15 mouse cellular contexts compared by ENCODE assay signal in the genomic region with DNA sequence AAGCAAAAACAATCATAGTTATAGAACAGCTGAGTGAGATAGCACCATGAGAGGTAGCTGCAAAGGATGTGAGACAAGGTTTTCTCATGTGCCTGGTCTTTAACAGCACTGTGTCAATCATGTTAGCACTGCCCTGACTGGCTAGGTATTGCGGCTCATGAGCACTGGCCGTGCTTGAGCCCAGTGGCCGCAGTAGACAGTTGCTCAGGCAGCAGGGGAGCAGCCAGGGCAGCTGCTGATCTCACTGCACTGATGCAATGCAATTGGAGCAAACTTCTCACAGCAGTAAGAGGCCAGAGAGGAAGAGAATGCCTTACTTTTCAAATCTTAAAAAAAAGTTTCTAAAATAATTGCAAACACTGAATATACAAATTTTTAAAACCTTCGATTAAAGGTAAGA. TPM values are rescaled to one million over a fixed set of nuclear protein-coding genes. Genes with fewer than 3 reads are reported as not detected.
DNase-seq lines count a peak whose midpoint lies in the region; TF ChIP-seq lines count a peak whose summit lies in the region.
"Had no signal": no experiment of that assay in that cellular context is flagged by ENCODE, and none has a peak within 500 bp of the region (broad histone marks: within the 10 kb centered on the region; RNA-seq: fewer than 3 reads in every experiment).

No protein-coding gene starts in this region.

- TF ChIP-seq POLR2A in embryonic fibroblast, embryonic 13.5 days (IDR thresholded peaks at IDR 0.05; ENCODE audit: low read depth, low read length), result no peak

- peaks cover 11% of the 10 kb centered on the region for H3K4me1 ChIP-seq in embryonic fibroblast, embryonic 13.5 days (ENCODE audit: control insufficient read depth, insufficient read depth, low read length)

- no peak for TF ChIP-seq CTCF in embryonic fibroblast, embryonic 13.5 days (IDR thresholded peaks at IDR 0.05; ENCODE audit: borderline replicate concordance, insufficient read depth, low read length)

- peak overlapping the region; percentile 12; the same call in 1 of the 2 replicates for H3K27ac ChIP-seq in embryonic fibroblast, embryonic 13.5 days (ENCODE audit: insufficient read depth, low read length)
- H3K27ac ChIP-seq: gastrocnemius, adult 2 months; hindbrain, embryonic 12.5 days; hindbrain, embryonic 15.5 days had no signal

- H3K4me3 ChIP-seq in embryonic fibroblast, embryonic 13.5 days (ENCODE audit: insufficient read depth, low read length), result no peak overlapping the region
- H3K4me3 ChIP-seq: gastrocnemius, adult 2 months; hindbrain, embryonic 12.5 days; hindbrain, embryonic 15.5 days had no signal

- peak; percentile 33 to 53 for DNase-seq in cerebellum, postnatal 25 days
- DNase-seq in cerebellum, adult 9-10 months, result no peak
- DNase-seq in brain, adult 2 months (ENCODE audit: low read depth, low spot score), result peak; percentile 46
- DNase-seq in embryo, embryonic 10 days (ENCODE audit: low spot score), result no peak
- no peak for DNase-seq in natural killer cell, adult 2 months (ENCODE audit: low spot score in 2 of 2)
- DNase-seq: adrenal gland, adult 8-10 months; adrenal gland, postnatal 25 days; forebrain, postnatal 0 days; gastrocnemius, adult 2 months; gastrocnemius, postnatal 14 days; heart, adult 11 months; kidney, adult 18-20 months had no signal

RNA-seq across cellular contexts. Expression of a gene that starts 16.5 kb away (rescaled TPM):
- polyA plus RNA-seq in embryonic fibroblast, embryonic 13.5 days (2011; ENCODE audit: insufficient read length, low read depth, missing spikeins), result 38.4 and 40.0 TPM in 2 replicates

Comparison
In these comparisons a context has a peak if more than half of its experiments do, and no peak if none do; other contexts are left out.
1. DNase-seq: peak in cerebellum, postnatal 25 days (2 of 2) and brain, adult 2 months (single experiment); none in cerebellum, adult 9-10 months (single experiment), embryo, embryonic 10 days (single experiment) and natural killer cell, adult 2 months (0 of 2).